Mouse (Mus musculus) kidney, postnatal 4 days (tissue): ENCODE results near the gene Spib.

Experiments used
- DNase-seq, 2 experiments: peaks; one replicate each; pipeline ENCODE4 v3.0.0; 2021; ENCODE audit warnings: mixed read lengths in 2 of 2

The Spib gene

DNA sequence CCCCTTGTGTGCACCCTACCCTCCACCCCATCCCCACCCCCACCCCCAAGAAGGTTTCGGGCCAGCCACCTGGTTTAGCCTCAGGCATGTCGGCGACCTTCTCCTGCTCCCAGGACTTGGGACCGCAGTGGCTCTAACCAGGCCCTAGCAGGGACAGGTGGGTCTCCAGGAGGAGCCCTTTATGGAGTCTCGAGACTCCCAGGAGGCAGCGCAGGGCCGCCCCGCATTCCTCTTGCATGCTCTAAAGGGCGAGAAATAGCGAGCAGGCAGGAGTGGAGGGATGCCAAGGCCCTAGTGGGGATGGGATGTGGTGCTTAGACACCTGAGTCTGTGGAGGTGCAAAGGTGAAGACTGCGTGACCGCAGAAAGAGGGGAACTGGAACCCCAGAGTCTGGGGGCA is 7.4 kb downstream of the Spib start, which contains the start of gene Mybpc2:
Gene Mybpc2, minus strand, starts transcription at position 155 of the 400 bp plus-strand sequence.
- peak; percentile 31 to 56 for DNase-seq

DNA sequence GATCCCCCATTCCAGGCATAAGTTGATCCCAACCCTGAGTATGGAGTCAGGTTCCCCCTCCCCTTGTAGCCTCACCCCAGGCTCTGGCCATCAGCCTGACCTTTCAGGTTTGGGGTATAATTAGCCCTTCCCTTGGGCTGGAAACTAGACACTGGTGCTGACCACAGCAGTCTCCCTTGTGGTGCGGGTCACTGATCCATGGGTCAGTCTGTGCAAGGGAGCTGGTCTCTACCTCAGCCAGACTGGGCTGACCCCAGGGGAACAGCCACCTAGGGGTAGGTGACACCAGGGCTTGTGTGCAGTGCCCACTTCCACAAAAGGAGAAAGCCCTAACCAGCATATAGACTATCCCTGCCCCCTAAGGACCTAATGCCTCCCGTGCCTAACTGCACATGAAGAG is 8.8 kb downstream of the Spib start:
- no peak for DNase-seq

DNA sequence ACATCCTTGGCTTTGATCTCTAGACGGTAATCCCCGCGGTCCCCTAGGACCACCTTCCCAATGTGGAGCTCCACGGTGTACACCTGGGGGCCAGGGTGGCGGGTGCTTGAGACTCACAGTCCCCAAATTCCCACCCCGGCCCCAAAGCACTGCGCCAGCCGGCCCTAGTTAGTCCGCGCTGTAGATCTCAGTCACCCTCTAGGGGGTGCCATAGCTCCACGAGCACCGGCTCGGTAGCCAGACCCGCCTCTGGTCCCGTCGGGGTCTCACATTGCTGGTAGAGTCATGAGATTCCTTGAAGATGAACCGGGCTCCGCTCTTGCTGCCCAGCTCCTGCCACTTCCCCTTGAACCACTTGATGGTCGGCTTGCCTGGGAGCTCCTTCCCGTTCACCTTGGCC is 10.2 kb downstream of the Spib start:
- peak; percentile 80 to 87 for DNase-seq

DNA sequence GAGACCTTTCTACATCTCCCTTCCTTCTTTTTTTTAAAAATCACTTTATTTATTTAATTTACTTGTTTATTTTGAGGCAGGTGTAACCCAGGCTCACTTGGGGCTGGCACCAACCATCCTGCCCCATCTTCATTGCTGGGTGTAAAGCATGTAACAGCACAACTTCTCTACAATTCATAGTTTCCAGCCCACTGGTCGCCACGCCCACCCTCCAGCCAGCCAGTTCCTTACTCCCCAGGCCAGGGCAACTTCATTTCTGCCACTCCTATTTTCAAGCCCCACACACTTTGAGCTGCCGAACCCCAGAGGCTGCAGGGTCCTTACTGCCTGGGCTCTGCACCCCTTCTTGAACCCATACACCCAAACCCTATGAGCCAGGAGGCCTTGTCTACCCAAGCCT is 10.9 kb downstream of the Spib start:
- DNase-seq = no peak

DNA sequence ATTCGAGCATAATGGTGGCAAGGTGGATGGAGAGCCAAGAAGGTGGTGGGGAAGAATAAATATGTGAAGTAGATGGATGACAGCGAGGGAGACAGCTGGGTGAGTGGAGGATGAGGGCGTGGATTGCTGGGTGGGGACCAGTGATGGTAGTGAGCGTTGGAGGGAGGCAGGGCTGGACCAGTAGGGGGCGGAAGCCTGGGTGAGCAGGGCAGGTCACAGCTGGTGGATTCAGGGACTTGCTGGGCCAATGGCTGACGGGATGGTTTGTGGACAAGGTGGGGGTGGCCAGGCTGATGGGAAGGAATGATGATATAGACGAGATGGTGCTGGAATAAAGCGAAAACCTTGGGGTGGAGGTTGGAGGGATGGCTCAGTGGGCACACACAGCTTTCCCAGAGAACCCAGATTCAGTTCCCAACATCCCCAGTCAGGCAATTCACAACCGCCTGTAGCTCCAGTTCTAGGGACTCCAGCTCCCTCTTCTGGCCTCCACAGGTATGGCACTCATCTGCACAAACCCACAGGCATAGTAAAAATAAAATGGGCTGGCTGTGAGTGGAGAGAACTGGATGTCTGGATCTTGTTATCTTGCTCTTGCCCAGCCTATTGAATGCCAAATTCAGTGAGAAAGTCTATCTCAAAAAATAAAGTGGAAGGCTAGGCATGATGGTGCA is 12.5 kb downstream of the Spib start:
- DNase-seq = no peak

DNA sequence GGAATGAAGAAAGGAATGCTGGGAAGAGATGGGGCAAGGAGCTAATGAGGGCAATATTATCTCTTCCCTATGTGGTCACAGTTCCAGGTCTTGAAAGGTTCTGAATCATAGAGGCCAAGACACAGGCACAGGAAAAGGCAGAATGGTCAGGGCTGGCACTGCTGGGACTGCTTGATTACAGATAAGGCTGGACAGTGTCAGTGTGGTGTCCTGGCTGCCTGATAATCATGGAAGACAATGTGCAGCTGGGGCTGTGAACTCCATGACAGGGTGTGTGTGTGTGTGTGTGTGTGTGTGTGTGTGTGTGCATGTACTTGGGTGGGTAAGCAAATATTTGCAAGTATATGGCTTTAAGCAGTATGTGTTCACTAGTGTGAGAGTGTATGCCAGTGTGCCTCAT is 24.4 kb downstream of the Spib start:
- no peak for DNase-seq

DNA sequence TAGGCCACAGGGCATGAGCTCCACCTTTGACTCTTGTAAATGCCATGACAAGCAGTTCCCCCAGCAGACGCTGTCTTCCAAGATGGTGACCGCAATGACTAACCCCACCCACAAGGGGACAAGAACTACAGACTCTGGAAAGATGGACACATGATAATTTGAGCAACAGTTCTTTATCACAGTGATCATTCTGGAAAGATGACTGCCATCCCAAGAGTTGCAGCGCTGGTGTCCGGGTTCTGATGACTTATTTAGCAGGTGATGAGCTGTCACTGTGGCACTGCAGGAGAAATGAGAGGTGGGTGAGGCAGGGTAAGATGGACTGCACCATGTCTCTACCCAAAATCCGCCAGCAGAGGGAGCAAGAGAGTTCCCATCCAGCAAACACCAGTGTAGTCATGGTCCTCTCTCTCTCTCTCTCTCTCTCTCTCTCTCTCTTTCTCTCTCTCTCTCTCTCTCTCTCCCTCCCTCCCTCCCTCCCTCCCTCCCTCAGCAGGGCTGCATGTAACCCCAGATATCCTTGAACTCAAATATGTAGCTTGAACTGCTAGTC is 30.2 kb downstream of the Spib start:
- peak; percentile 83 to 86 for DNase-seq

DNA sequence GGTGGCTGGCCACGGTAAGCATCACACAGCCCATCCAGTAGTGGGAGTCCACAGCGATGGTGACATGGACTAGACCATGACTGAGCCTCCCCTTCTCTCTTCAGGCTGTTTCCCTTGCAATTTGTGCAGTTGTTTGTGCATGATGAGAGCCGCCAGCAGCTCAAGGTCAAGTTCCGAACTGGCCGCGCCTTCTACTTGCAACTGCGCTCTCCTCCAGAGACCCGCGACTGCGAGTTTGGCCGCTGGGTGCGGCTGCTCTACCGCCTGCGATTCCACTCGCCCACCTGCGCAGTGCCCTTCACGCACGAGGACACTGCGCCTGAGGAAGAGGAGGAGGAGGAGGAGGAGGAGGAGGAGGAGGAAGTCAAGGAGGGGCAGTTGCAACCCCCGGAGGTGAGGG is 31.8 kb downstream of the Spib start:
- no peak for DNase-seq

DNA sequence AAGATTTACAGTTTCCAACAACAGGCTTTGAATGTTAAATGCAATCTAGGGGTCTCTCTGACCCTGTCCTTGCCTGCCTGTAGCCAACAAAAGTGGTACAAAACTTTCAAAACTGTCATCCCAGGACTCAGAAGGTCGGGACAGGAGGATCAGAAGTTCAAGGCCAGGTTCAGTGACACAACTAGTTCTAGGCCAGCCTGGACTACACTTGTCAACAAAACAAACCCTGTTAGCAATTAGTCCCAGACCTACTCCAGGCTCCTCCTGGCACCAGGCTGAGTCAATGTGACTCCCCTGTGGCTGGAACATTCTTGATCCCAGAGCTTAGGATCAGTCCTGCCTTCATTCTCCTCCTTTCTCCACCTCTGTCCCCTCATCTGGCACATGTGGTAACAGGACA is 32.9 kb downstream of the Spib start:
- DNase-seq = no peak

DNA sequence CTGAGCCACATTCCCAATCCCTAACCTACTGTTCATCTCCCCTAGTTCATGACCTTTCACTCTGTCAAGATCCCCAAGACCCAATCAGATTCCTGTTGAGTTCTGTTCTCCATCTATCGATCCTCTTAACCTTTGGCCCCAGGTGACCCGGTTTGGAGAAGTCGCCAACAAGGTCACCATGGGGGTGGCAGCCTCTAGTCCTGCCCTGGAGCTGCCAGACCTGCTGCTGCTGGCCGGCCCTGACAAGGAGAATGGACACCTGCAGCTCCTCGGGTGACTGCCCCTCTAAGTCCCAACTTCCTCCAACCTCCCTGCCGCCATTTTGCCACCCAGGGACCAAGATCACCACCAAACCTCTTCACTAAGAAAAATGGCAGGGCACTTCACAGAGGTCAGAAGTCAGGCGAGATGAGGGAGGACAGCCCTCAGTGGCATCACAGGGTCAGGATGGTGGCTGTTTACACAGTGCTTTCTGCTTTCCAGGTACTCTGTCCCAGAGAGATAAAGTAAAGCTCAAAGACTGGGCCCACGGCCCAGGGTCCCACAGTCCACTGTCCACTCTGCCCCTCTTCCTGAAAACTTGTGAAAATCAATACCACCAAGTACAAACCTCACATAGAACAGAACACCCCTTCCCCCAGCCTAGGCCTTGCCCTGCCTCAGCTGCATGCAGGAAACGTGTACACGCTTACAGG is 34.4 kb downstream of the Spib start:
- DNase-seq = no peak

DNA sequence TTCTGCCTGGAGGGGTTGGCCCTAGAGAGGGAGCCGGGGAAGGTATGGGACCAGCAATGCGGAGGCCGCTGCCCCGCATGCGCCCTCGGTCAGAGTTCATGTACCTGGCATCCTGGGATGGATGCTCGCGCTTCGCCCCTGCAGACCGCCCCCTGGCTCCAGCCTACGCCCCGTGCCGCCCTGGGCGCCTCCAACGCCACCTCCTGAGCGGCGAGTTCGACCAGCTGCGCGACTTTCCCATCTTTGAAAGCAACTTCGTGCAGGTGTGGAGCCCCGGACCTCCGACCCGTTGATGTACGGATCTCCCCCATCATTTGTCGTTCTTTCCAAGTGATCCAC is 35.1 kb downstream of the Spib start:
- no peak for DNase-seq

DNA sequence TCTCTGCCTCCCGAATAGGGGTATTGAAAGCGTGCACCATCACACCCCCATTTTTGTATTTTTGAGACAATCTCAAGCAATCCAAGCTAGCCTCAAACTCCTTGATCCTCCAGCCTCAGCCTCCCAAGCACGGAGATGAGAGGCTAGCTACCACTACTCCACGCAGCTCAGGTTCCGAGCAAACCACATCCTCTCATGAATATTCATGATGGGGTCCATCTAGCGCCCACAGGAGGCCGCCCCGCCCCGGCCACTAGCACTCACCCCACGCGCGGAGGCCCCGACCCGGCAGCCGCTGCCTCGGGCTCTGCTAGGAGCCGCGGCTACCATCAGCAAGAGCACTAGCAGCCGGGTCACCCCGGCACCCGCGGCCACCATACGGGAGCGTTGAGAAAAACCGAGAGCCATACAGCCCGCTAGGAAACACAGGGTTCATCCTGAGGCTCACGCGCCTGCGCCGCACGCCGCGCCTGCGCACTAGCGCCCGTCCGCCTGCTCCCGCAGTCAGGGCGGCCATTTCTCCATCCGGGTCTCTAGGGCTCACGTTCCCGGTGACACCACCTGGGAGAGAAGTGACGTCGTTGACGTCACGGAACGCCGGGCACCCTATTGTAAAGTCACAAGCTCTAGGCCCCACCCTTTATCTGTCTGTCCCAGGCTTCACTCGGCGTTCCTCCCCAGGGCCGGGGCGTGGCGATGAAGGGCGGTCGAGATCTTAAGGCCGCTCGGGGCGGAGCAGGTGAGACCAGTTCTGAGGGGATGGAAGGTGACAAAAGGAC is 35.7 kb downstream of the Spib start, which contains the start of the genes Emc10 and Fam71e1:
Gene Emc10, minus strand, starts transcription at position 538 of the 779 bp plus-strand sequence.
Gene Fam71e1, plus strand, starts transcription at position 590 of the 779 bp plus-strand sequence.
- DNase-seq = peak; percentile 98 to 99

DNA sequence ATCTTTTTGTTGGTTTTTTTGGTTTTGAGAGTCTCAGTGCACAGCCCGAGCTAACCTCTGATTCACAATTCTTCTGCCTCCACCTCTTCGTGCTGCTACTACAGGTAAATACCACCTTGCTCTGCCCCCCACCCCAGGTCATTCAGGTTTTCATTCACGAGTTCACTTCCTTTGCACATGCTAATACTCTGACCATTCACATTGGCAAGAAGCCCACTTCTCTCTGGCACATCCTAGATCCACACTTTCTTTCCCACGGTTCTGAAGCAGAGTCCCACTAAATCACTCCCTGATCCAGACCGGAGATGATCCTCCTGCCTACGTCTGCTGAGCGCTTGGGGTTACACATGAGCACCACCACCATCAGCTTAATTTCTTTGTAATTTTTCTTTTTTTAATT is 36.8 kb downstream of the Spib start:
- no peak for DNase-seq

DNA sequence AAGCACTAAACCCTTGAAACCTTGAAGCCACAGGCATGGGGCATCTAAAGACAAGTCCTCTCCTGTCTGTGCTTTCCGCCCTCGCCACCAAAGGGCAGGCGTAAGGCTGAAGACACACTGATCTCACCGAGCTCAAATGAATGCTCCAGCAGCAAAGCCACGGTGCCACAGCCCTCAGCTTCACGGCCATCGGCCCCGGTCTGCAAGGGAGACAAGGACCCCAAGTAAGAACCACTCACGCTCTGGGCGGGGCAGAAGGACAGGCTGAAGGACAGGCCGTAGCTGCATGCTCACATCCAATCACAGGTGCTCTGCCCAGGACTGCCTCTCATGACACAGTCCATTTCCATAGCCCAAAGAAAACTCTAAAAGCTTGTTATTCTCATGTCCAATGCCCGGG is 37.2 kb downstream of the Spib start:
- DNase-seq = no peak

DNA sequence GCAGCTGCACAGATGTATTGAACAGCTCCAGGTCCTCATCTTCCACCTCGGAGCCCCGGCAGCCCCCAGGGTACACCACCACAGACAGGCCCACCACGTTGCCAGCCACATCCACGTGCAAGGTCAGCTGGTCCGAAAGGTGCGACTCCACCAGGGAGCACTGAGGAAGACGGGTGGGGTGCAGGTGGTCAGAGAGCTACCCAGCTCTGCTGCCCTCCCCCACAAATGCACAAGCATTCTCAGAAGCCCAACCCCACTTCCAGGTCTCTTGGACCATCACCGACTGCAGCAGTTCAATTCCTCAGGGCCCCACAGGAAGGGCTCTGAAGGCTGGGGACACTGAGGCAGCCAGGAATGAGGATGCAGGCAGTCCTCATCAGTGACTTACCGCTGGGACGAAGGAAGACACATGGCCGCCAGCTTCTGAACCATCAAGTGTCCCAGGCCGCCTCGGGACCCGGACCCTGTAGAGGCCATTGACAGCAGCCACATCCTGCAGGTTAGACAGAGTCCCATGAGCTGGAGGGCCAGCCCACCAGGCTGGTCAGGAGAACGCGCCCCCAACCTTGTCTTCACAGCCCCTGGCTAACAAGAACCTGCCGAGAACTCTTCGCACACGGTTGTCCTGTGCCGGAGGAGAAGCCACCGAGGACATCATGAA is 39.6 kb downstream of the Spib start:
- no peak for DNase-seq

DNA sequence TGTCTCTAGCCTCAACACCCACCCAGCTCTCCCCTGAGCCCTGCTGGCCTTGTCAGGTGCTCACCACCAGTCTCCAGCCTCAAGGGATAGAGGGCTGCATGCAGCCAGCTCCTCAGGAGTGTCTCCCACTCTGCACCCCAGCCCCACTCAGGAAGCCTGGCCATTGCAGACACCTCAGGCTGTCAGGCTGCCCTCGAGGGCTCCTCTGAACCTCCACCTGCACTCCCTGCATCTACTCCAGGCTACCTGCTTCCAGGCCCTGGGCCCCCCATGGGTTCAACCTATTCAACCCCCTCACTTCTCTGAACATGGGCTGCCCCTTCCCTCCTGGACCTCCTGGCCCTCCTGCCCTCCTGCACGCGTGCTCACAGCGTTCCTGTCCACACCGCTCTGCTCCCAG is 40.5 kb downstream of the Spib start:
- no peak for DNase-seq

DNA sequence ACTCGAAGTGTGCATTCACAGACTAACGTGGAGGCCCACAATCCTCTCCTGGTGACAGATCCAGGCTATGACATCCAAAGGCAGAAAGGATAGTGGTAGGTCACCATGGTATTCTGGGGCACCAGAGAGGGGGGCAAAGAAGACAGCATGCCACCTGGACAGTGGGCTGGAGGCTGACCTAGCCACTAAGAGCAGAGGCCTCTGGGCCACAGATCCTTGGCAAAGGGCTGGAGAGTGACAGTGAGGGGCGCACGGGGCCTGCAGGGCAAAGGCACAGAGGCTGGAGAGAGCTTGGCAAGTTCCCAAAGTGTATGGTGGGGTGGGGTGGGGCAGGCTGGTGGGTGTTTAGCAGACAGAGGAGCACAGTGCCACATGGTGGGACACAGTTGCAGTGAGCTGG is 41.6 kb downstream of the Spib start:
- DNase-seq = no peak

DNA sequence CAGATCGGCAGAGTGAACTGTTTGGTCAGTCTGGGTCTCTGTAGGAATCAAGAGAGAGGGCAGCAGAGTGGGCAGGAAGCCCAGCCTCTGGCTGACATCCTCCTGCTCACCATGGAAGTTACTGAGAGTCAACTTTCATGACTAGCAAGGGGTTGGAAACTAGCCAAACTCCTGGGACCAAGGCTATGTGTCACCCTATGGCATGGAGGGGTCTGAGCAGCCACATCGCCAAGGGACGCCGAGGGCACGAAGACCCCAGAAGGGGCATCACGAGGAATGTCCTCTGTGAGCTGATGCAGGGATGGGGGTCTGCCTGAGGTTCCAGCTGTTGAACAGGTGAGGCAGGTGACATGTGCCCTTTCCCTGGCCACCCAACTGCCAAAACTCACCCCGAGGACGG is 43.3 kb downstream of the Spib start:
- peak; percentile 1 to 2 for DNase-seq

DNA sequence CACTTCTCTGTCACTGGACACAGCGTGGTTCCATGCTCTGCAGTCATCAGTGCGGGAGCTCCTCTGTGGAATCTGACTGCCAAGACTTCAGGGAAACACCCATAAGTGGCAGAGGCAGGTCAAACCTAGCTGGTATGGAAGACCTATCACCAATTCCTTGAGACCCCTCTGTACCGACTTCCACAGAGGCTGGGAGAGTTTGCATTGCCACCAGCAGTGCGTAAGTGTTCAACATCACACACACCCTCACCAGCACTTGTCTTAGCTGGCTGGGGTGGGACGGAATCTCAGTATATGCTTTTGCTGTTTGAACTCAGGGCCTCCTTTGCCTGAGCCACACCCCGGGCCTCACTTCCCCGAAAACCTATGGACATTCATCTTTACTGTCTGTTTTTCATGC is 43.9 kb downstream of the Spib start:
- DNase-seq = peak in 1 of 2 experiments; percentile 0

DNA sequence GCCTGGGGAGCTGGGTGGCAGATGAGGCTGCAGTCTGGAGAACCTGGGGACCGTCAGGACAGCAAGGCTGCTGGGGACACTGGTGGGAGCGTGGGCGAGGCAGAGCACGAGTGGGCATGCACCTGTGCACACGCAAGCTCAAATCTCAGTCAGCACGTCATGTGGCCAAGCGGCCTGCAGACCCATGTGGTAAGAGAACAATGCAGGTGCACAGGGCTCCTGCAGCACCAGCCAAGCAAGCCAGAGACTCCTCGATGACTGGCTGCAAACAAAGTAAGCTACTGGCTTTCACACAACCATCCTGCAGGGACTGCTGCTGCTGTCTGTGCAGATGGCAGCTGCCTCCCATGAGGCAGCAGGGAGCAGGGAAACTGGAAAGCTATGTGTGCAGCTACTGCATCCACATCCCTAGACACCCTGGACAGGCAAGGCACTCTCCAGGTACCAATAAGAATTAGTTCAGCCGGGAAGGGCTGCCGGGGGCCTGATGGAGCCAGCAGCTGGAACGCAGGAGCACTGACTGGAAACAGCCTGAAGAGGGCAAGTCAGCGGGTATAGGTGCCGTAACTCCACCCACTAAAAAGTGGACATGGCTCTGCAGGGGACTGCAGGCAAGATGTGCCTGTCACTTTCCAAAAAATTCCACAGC is 44.8 kb downstream of the Spib start:
- peak; percentile 0 to 3 for DNase-seq

DNA sequence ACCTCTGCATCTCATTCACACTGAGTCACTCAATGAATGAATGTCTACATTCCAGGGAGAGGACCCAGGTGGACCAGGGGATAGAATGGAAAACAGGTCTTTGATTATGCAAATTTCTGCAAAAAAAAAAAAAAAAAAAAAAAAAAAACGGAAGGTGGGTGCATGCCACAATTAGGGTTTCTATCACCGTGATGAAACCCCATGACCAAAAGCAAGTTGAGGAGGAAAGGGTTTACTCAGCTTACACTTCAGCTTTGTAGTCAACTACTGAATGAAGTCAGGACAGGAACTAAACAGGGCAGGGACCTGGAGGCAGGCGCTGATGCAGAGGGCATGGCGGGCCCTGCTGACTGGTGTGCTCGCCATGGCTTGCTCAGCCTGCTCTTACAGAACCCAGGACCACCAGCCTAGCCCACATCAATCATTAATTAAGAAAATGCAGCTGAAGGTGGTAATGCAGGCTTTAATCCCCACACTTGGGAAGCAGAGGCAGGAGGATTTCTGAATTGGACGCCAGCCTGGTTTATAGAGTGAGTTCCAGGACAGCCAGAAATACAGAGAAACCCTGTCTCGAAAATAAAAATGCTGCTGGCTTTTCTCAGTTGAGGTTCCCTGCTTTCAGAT is 46.2 kb downstream of the Spib start:
- peak; percentile 1 for DNase-seq
